Mouse (Mus musculus) liver, postnatal 0 days (tissue): ENCODE results near the gene Cd82. TPM values are rescaled to one million over a fixed set of nuclear protein-coding genes. Genes with fewer than 3 reads are reported as not detected.

Source experiments
- ATAC-seq: fragments of 200-750 bp; cut with Nextera tagmentation; 2 replicates; pipeline ENCODE4 v1.8.0; 2017; ENCODE audit warnings: mild to moderate bottlenecking, moderate library complexity
- DNase-seq: peaks from one replicate; pipeline ENCODE4 v3.0.0-alpha.2; 2016
- H3K27ac ChIP-seq: fragments of 300-500 bp; sonication (generic); 2 replicates; pipeline ENCODE4 v1.5.1; 2014; ENCODE audit warnings: antibody characterized with exemption, moderate library complexity, mild to moderate bottlenecking, low read depth
- H3K27me3 ChIP-seq: fragments of 300-500 bp; sonication (generic); 2 replicates; pipeline ENCODE4 v1.6.1; 2014; ENCODE audit warnings: low read length, control low read depth, mixed read lengths; ENCODE audit not compliant: insufficient read depth
- H3K36me3 ChIP-seq: fragments of 300-500 bp; sonication (generic); replicated peaks from 2 replicates; pipeline ENCODE4 v1.6.1; 2014; ENCODE audit warnings: mild to moderate bottlenecking, control low read depth, low read length, moderate library complexity, mixed read lengths; ENCODE audit not compliant: insufficient read depth
- H3K4me1 ChIP-seq: fragments of 300-500 bp; sonication (generic); 2 replicates; pipeline ENCODE4 v1.6.1; 2014; ENCODE audit warnings: antibody characterized with exemption, mild to moderate bottlenecking, control low read depth; ENCODE audit not compliant: insufficient read depth
- H3K4me2 ChIP-seq: fragments of 300-500 bp; sonication (generic); 2 replicates; pipeline ENCODE4 v1.6.1; 2014; ENCODE audit warnings: low read depth, mild to moderate bottlenecking, low read length, moderate library complexity, mixed read lengths
- H3K4me3 ChIP-seq: fragments of 300-500 bp; sonication (generic); 2 replicates; pipeline ENCODE4 v1.5.1; 2014; ENCODE audit warnings: low read depth, low read length
- H3K9ac ChIP-seq: fragments of 300-500 bp; sonication (generic); replicated peaks from 2 replicates; pipeline ENCODE4 v1.6.1; 2014; ENCODE audit warnings: mild to moderate bottlenecking, moderate library complexity
- H3K9me3 ChIP-seq: fragments of 300-500 bp; sonication (generic); 2 replicates; pipeline ENCODE4 v1.6.1; 2016; ENCODE audit warnings: mild to moderate bottlenecking, control low read depth, low read length, mixed read lengths
- CTCF ChIP-seq: sonication (generic); IDR thresholded peaks from 2 replicates; pipeline ENCODE4 v1.5.1; 2016; ENCODE audit warnings: antibody characterized with exemption, low read depth
- EP300 ChIP-seq: IDR thresholded peaks from 2 replicates; pipeline ENCODE4 v1.6.1; 2016; ENCODE audit warnings: antibody characterized with exemption, low read depth, mild to moderate bottlenecking
- WGBS: fragments of 180-500 bp; shearing (Covaris S2); extraction: QIAGEN DNeasy Blood & Tissue Kit; methylation state at CpG from one replicate; pipeline ENCODE4 v1.1.7; 2014; ENCODE audit not compliant: insufficient replicate concordance; 5-methylcytosine and 5-hydroxymethylcytosine counted together
- polyA plus RNA-seq: library from polyadenylated mRNA; unstranded; fragments of >200 nt; fragmentation: Nextera tagmentation; extraction: Ambion mirVana; gene quantifications from 2 replicates; pipeline ENCODE4 v1.2.1, GENCODE M21; 2015

The Cd82 gene
- polyA plus RNA-seq, 1 experiment from 2014 or later = 87.7 TPM

DNA sequence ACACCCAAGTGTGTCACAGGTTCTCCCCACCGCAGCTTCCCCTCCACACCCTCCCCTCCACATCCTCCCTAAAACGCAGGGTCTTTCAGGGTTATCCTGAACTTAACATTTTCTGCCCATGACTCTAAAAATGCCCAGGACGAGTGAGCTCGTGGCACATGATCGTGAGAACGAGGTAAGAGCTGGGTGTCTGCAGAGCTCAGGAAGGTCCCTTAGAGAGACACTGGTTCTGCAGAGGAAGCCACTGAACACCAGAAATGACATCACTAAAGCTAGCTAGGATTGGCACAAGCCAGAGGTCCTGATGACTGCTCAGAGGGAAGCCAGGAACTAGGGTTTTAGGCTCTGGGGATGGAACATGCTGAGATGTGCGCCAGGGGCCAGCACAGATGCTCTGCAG is 18.7 kb downstream of the Cd82 start:
- Histone ChIP-seq H3K27me3 (no peaks in the 10 kb centered on the region), H3K27ac (peak overlapping the region; percentile 81; the same call in 1 of the 2 replicates), H3K4me1 (peaks cover 59% of the 10 kb centered on the region), H3K9ac (no peak overlapping the region), H3K4me2 (no peak overlapping the region), H3K4me3 (no peak overlapping the region), H3K36me3 (peaks cover 3% of the 10 kb centered on the region; the same call in 1 of the 2 replicates), H3K9me3 (no peaks in the 10 kb centered on the region)
- TF ChIP-seq EP300 (no peak), CTCF (no peak)
- DNase-seq (no peak), ATAC-seq (no peak)
- WGBS = 78% methylated on average over 7 of the region's 7 CpGs

DNA sequence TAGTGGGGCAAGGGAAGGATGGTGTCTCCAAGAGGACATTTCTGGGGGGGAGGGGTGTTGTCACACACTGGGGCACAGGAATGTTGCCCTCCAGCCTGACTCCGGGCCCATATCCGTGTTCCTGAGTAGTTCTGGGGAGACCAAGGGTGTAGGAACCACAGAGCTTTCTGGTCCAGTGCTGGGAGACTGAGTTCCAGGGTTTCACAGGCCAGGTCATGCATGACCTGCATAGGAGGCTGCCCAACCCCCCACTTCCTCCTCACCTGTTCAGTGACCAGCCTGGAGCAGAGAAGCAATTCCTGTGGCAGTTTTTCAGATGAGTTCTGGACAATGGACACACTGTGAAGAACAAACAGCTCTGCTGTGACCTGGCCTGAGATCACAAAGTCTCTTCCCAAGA is 19.8 kb downstream of the Cd82 start:
- TF ChIP-seq CTCF (no peak), EP300 (no peak)
- Histone ChIP-seq H3K9me3 (no peaks in the 10 kb centered on the region), H3K4me2 (no peak overlapping the region), H3K36me3 (peaks cover 3% of the 10 kb centered on the region; the same call in 1 of the 2 replicates), H3K27me3 (no peaks in the 10 kb centered on the region), H3K4me1 (peaks cover 50% of the 10 kb centered on the region), H3K4me3 (no peak overlapping the region), H3K9ac (no peak overlapping the region), H3K27ac (no peak overlapping the region)
- 94% methylated on average over 2 of the region's 2 CpGs for WGBS
- DNase-seq (no peak), ATAC-seq (no peak)

GRCm38 (mm10) chr2:93439812-93440559 is 23.0 kb downstream of the Cd82 start:
- peaks cover 28% of the 10 kb centered on the region; the same call in 1 of the 2 replicates for H3K36me3 ChIP-seq
- no peaks in the 10 kb centered on the region for H3K27me3 ChIP-seq
- WGBS = 80% methylated on average over 12 of the region's 12 CpGs
- no peaks in the 10 kb centered on the region for H3K9me3 ChIP-seq
- H3K9ac ChIP-seq = no peak overlapping the region
- no peak overlapping the region for H3K4me2 ChIP-seq
- TF ChIP-seq EP300 = no peak
- no peak for TF ChIP-seq CTCF
- DNase-seq = no peak
- ATAC-seq = no peak
- H3K4me1 ChIP-seq = peaks cover 36% of the 10 kb centered on the region
- no peak overlapping the region for H3K27ac ChIP-seq
- H3K4me3 ChIP-seq = no peak overlapping the region

DNA sequence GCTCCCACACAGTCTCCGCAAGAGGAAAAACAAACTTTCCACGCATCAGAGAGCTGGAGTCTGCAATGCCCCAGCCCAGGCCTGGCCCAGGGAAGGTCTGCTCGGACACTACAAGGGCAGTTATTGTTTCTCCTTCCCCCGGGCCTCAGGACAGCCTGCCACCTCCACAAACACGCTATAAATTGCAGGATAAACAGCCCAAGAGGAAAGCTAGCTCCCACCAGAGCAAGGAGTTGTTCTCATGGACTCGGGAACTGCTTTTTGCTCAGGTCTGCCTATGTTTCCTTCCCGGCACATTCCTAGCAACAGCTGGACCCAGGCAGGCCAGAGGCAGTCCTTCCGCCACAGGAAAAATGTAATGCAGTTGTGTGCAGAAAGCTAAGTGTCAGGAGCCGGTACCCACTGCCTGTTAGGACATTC is 23.6 kb downstream of the Cd82 start:
- DNase-seq = no peak
- Histone ChIP-seq H3K4me3 (no peak overlapping the region), H3K27me3 (no peaks in the 10 kb centered on the region), H3K4me2 (no peak overlapping the region), H3K9me3 (no peaks in the 10 kb centered on the region), H3K4me1 (peaks cover 30% of the 10 kb centered on the region), H3K36me3 (peaks cover 34% of the 10 kb centered on the region; the same call in 1 of the 2 replicates), H3K27ac (no peak overlapping the region), H3K9ac (no peak overlapping the region)
- TF ChIP-seq CTCF (no peak), EP300 (no peak)
- no peak for ATAC-seq
- 75% methylated on average over 9 of the region's 9 CpGs for WGBS

- H3K4me2 ChIP-seq = no peak overlapping the region
- no peak overlapping the region for H3K27ac ChIP-seq
- no peaks in the 10 kb centered on the region for H3K9me3 ChIP-seq
- 78% methylated on average over 6 of the region's 6 CpGs for WGBS
- no peak for ATAC-seq
- no peak for DNase-seq
- no peak overlapping the region for H3K9ac ChIP-seq
- H3K27me3 ChIP-seq = no peaks in the 10 kb centered on the region
- peaks cover 41% of the 10 kb centered on the region for H3K36me3 ChIP-seq
- TF ChIP-seq EP300 (no peak), CTCF (no peak)
- no peak overlapping the region for H3K4me3 ChIP-seq
- H3K4me1 ChIP-seq = peaks cover 25% of the 10 kb centered on the region
Measured at GRCm38 (mm10) chr2:93438335-93438734, 24.6 kb downstream of the Cd82 start.

GRCm38 (mm10) chr2:93435577-93435976 is 27.4 kb downstream of the Cd82 start:
- H3K27ac ChIP-seq = peak overlapping the region; percentile 82

More at GRCm38 (mm10) chr2:93435577-93435976, 27.4 kb downstream of the Cd82 start:
- H3K4me2 ChIP-seq = no peak overlapping the region
- ATAC-seq (peak; percentile 95), DNase-seq (no peak)
- WGBS = 43% methylated on average over 4 of the region's 4 CpGs
- no peaks in the 10 kb centered on the region for H3K9me3 ChIP-seq
- H3K36me3 ChIP-seq = peaks cover 63% of the 10 kb centered on the region
- no peaks in the 10 kb centered on the region for H3K27me3 ChIP-seq
- H3K4me1 ChIP-seq = peaks cover 21% of the 10 kb centered on the region
- no peak overlapping the region for H3K9ac ChIP-seq
- H3K4me3 ChIP-seq = no peak overlapping the region
- TF ChIP-seq EP300 = 0 out of 2 replicates have a peak, but pooled peaks have one; percentile 27
- no peak for TF ChIP-seq CTCF
